Mouse (Mus musculus) intestine, embryonic 15.5 days (tissue): ENCODE results near the gene Armh3. TPM values are rescaled to one million over a fixed set of nuclear protein-coding genes. Genes with fewer than 3 reads are reported as not detected.
A peak's percentile ranks its signal among the peaks of the same experiment; 100 is the strongest.

Experiments
- ATAC-seq: fragments of 200-750 bp; cut with Nextera tagmentation; 2 replicates; pipeline ENCODE4 v1.8.0; 2017; ENCODE audit warnings: moderate TSS enrichment, moderate library complexity
- H3K27ac ChIP-seq: fragments of 300-500 bp; sonication (generic); 2 replicates; pipeline ENCODE4 v1.5.1; 2015; ENCODE audit warnings: mild to moderate bottlenecking, inconsistent platforms
- H3K27me3 ChIP-seq: fragments of 300-500 bp; sonication (generic); replicated peaks from 2 replicates; pipeline ENCODE4 v1.6.1; 2015; ENCODE audit warnings: inconsistent platforms
- H3K36me3 ChIP-seq: fragments of 300-500 bp; sonication (generic); 2 replicates; pipeline ENCODE4 v1.6.1; 2015; ENCODE audit warnings: inconsistent platforms
- H3K4me1 ChIP-seq: fragments of 300-500 bp; sonication (generic); replicated peaks from 2 replicates; pipeline ENCODE4 v1.6.1; 2015; ENCODE audit warnings: inconsistent platforms
- H3K4me2 ChIP-seq: fragments of 300-500 bp; sonication (generic); replicated peaks from 2 replicates; pipeline ENCODE4 v1.6.1; 2015; ENCODE audit warnings: mild to moderate bottlenecking, inconsistent platforms
- H3K4me3 ChIP-seq: fragments of 300-500 bp; sonication (generic); replicated peaks from 2 replicates; pipeline ENCODE4 v1.5.1; 2015; ENCODE audit warnings: inconsistent platforms
- H3K9ac ChIP-seq: fragments of 300-500 bp; sonication (generic); 2 replicates; pipeline ENCODE4 v1.6.1; 2015; ENCODE audit warnings: inconsistent platforms
- H3K9me3 ChIP-seq: fragments of 300-500 bp; sonication (generic); 2 replicates; pipeline ENCODE4 v1.6.1; 2016; ENCODE audit warnings: inconsistent platforms
- WGBS: fragments of 180-500 bp; shearing (Covaris S2); methylation state at CpG from one replicate; pipeline ENCODE4 v1.1.7; 2015; 5-methylcytosine and 5-hydroxymethylcytosine counted together
- polyA plus RNA-seq: library from polyadenylated mRNA; unstranded; fragments of >200 nt; fragmentation: Nextera tagmentation; extraction: Ambion mirVana; gene quantifications from 2 replicates; pipeline ENCODE4 v1.2.1, GENCODE M21; 2015

Armh3 gene
- polyA plus RNA-seq, 1 experiment from 2014 or later = 15.5 TPM

DNA sequence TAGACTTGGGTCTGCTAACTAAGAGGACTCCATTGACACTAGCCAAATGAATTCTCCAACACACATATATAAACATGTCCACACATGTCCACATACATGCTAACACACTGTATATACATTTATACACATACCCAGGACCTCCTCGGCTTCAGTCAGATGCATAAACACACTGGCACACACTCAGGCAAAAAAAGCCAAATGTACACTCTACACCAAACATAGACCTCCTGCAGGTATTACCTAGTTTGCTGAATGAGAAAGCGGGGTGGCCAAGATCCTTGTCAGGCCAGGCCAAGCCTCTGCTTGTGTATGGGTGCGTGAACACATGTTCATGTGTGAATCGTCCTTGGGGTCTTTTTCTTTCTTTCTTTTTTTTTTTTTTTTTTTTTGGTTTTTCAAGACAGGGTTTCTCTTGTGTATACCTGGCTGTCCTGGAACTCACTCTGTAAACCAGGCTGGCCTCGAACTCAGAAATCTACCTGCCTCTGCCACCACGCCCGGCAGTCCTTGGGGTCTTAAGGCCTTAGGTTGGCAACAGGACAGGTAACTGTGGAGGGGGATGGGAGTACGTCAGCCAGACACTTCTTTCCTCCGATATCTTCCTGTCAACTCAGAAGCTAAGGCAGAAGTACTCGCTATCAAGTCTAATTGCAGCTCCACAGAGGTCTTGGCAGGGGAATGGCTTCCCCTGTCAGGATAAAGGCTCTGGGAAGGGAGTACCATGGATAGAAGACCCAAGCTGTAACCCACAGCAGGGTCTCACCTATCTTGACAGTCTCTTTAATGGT is 32.1 kb upstream of the Armh3 start:
- H3K27ac ChIP-seq = no peak overlapping the region
- peaks cover 35% of the 10 kb centered on the region for H3K36me3 ChIP-seq
- 93% methylated on average over 10 of the region's 10 CpGs for WGBS

GRCm38 (mm10) chr19:46029652-46030051 is 31.4 kb upstream of the Armh3 start:
- H3K9ac ChIP-seq = no peak overlapping the region
- no peaks in the 10 kb centered on the region for H3K27me3 ChIP-seq
- H3K4me2 ChIP-seq = no peak overlapping the region
- peaks cover 28% of the 10 kb centered on the region for H3K36me3 ChIP-seq
- no peaks in the 10 kb centered on the region for H3K9me3 ChIP-seq
- H3K27ac ChIP-seq = no peak overlapping the region
- no peak overlapping the region for H3K4me3 ChIP-seq
- ATAC-seq = no peak
- 72% methylated on average over 1 of the region's 1 CpGs for WGBS
- H3K4me1 ChIP-seq = peaks cover 5% of the 10 kb centered on the region; the same call in 1 of the 2 replicates

More for the DNA sequence above, 32.1 kb upstream of the Armh3 start:
- H3K4me1 ChIP-seq = peaks cover 5% of the 10 kb centered on the region; the same call in 1 of the 2 replicates
- H3K4me3 ChIP-seq = no peak overlapping the region
- no peak overlapping the region for H3K4me2 ChIP-seq
- H3K27me3 ChIP-seq = no peaks in the 10 kb centered on the region
- H3K9me3 ChIP-seq = no peaks in the 10 kb centered on the region
- no peak for ATAC-seq
- H3K9ac ChIP-seq = no peak overlapping the region

- H3K27me3 ChIP-seq = no peaks in the 10 kb centered on the region
- no peak overlapping the region for H3K4me3 ChIP-seq
- H3K4me1 ChIP-seq = peaks cover 5% of the 10 kb centered on the region; the same call in 1 of the 2 replicates
- ATAC-seq = no peak
- no peak overlapping the region for H3K9ac ChIP-seq
- no peaks in the 10 kb centered on the region for H3K9me3 ChIP-seq
- no peak overlapping the region for H3K27ac ChIP-seq
- WGBS = 74% methylated on average over 11 of the region's 11 CpGs
- no peak overlapping the region for H3K4me2 ChIP-seq
- H3K36me3 ChIP-seq = peaks cover 19% of the 10 kb centered on the region
These were observed 30.5 kb upstream of the Armh3 start for GRCm38 (mm10) chr19:46028747-46029320.

- H3K36me3 ChIP-seq = no peaks in the 10 kb centered on the region
- peaks cover 5% of the 10 kb centered on the region; the same call in 1 of the 2 replicates for H3K4me1 ChIP-seq
- no peak overlapping the region for H3K9ac ChIP-seq
- no peak overlapping the region for H3K4me3 ChIP-seq
- 63% methylated on average over 8 of the region's 8 CpGs for WGBS
- no peak for ATAC-seq
- no peaks in the 10 kb centered on the region for H3K9me3 ChIP-seq
- H3K4me2 ChIP-seq = no peak overlapping the region
- no peaks in the 10 kb centered on the region for H3K27me3 ChIP-seq
- H3K27ac ChIP-seq = no peak overlapping the region
These were observed 28.3 kb upstream of the Armh3 start for GRCm38 (mm10) chr19:46026567-46026966.

DNA sequence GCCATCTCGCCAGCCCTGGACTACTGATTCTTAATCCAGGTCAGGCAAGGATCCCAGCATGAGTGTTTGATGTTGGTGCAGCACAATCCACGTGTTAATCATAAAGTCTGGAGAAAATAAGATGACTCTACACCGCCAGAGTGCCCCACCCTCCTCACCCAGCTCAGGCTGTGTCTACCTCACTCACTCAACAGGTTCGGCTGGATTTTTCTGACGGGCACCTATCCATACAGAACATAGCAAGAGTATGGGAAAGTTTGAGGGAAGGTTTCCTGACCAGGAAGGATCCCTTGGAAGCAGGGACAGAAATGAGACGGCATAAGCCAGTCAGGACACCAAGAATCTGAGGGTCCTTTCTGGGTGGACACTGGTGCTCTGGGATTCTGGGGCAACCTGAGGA is 26.7 kb upstream of the Armh3 start:
- H3K4me1 ChIP-seq = peaks cover 5% of the 10 kb centered on the region; the same call in 1 of the 2 replicates
- no peaks in the 10 kb centered on the region for H3K27me3 ChIP-seq
- H3K9me3 ChIP-seq = no peaks in the 10 kb centered on the region
- no peak overlapping the region for H3K4me3 ChIP-seq
- H3K9ac ChIP-seq = no peak overlapping the region
- H3K36me3 ChIP-seq = no peaks in the 10 kb centered on the region
- no peak overlapping the region for H3K4me2 ChIP-seq
- 57% methylated on average over 6 of the region's 6 CpGs for WGBS
- ATAC-seq = peak; percentile 94
- H3K27ac ChIP-seq = no peak overlapping the region

- 77% methylated on average over 2 of the region's 2 CpGs for WGBS
- no peak overlapping the region for H3K4me3 ChIP-seq
- H3K9ac ChIP-seq = no peak overlapping the region
- ATAC-seq = no peak
- H3K9me3 ChIP-seq = no peaks in the 10 kb centered on the region
- H3K36me3 ChIP-seq = no peaks in the 10 kb centered on the region
- no peak overlapping the region for H3K4me2 ChIP-seq
- no peaks in the 10 kb centered on the region for H3K4me1 ChIP-seq
- H3K27ac ChIP-seq = no peak overlapping the region
- no peaks in the 10 kb centered on the region for H3K27me3 ChIP-seq
These were observed 17.7 kb upstream of the Armh3 start for GRCm38 (mm10) chr19:46016023-46016422.

DNA sequence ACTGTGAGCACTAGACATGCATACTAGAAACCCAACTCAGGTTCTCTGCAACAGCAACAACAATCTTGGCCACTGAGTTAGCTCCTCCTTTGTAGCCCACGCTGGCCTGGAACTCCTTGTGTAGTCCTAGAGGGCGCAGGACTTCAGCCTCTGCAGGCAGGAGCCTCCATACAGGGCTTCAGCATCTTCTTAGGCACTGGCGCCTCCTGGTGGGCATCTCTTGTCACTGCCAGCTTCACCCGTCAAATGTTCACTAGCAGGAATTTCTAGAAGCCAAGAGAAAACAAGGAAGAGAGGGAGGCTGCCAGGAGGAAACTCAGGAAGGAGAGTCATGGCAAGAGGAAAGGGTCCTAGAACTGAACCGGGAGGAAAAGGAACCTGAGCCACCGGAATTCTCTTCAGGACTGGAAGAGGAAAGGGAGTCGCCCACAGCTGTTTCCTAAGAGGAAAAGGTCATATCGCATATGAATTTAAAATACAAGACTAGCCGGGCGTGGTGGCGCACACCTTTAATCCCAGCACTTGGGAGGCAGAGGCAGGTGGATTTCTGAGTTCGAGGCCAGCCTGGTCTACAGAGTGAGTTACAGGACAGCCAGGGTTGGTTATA is 16.4 kb upstream of the Armh3 start:
- Histone ChIP-seq H3K27ac (no peak overlapping the region), H3K4me1 (no peaks in the 10 kb centered on the region), H3K9me3 (no peaks in the 10 kb centered on the region), H3K9ac (no peak overlapping the region), H3K27me3 (no peaks in the 10 kb centered on the region), H3K4me2 (no peak overlapping the region), H3K36me3 (no peaks in the 10 kb centered on the region), H3K4me3 (no peak overlapping the region)
- 35% methylated on average over 12 of the region's 12 CpGs for WGBS
- ATAC-seq = peak; percentile 74

- Histone ChIP-seq H3K27ac (no peak overlapping the region), H3K36me3 (0 out of 2 replicates have a peak, but pooled peaks cover 4% of the 10 kb centered on the region), H3K4me2 (no peak overlapping the region), H3K4me1 (peaks cover 26% of the 10 kb centered on the region), H3K4me3 (no peak overlapping the region), H3K27me3 (no peaks in the 10 kb centered on the region), H3K9ac (no peak overlapping the region), H3K9me3 (no peaks in the 10 kb centered on the region)
- WGBS = 86% methylated on average over 7 of the region's 7 CpGs
- no peak for ATAC-seq
These were observed 7.4 kb upstream of the Armh3 start for GRCm38 (mm10) chr19:46005680-46006079.

DNA sequence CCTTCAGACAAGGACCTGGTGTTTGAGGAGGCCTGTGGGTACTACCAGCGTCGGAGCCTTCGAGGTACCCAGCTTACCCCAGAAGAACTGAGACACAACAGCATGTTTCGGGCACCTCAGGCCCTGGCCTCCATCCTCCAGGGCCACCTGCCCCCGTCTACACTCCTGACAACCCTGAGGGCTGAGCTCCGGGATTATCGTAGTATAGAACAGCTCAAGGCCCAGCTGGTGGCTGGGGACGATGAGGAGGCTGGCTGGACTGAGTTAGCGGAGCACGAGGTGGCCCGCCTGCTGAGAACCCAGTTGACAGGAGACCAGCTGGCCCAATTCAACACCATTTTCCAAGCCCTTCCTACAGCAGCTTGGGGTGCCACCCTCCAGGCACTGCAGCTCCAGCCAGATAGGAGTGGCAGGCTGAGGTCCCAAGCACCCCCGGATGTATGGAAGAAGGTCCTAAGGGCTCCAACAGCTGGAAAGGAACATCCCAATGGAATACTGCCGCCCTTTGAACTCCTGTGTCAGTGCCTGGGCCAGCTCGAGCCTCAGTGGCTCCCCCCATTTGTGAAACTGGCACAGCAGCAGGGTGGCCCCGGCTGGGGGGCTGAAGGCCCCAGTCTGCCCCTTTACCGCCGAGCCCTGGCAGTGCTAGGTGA is 6.7 kb upstream of the Armh3 start:
- ATAC-seq = no peak
- H3K4me1 ChIP-seq = peaks cover 26% of the 10 kb centered on the region
- peak overlapping the region; percentile 97 for H3K4me2 ChIP-seq
- no peak overlapping the region for H3K27ac ChIP-seq
- WGBS = 83% methylated on average over 17 of the region's 17 CpGs
- no peaks in the 10 kb centered on the region for H3K27me3 ChIP-seq
- H3K4me3 ChIP-seq = no peak overlapping the region
- H3K36me3 ChIP-seq = 0 out of 2 replicates have a peak, but pooled peaks cover 4% of the 10 kb centered on the region
- H3K9me3 ChIP-seq = no peaks in the 10 kb centered on the region
- H3K9ac ChIP-seq = no peak overlapping the region

GRCm38 (mm10) chr19:46003371-46004226 is 5.3 kb upstream of the Armh3 start, which contains the start of gene Hps6:
TSS of gene Hps6 (plus strand) at chr19:46003508.
- Histone ChIP-seq H3K9ac (peak within 1 kb of the TSS; percentile 76), H3K4me2 (peak within 1 kb of the TSS; percentile 97), H3K9me3 (no peaks in the 10 kb centered on the region), H3K27ac (peak within 1 kb of the TSS; percentile 68), H3K4me1 (peaks cover 26% of the 10 kb centered on the region), H3K4me3 (peak within 1 kb of the TSS; percentile 68), H3K27me3 (no peaks in the 10 kb centered on the region), H3K36me3 (0 out of 2 replicates have a peak, but pooled peaks cover 4% of the 10 kb centered on the region)
- peak; percentile 95 for ATAC-seq
- WGBS = 2% methylated on average over 70 of the region's 70 CpGs

DNA sequence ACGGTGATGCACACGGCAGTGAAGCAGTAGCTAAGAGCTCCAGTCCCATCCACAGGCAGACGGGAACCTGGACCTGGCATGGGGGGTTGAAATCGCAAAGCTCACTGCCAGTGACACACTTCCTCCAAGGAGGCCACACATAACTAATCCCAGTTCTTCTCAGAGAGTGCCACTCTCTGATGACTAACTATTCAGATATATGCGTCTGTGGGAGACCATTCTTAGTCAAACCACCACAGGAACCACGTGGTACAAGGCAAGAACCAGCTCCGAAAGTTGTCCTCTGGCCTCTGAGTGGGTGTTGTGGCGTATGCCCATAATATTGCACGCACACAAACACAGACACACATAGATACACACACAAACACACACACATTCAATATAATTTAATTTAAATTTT is 4.0 kb upstream of the Armh3 start:
- no peak for ATAC-seq
- H3K9ac ChIP-seq = no peak overlapping the region
- no peak overlapping the region for H3K4me3 ChIP-seq
- 78% methylated on average over 9 of the region's 9 CpGs for WGBS
- 0 out of 2 replicates have a peak, but pooled peaks cover 4% of the 10 kb centered on the region for H3K36me3 ChIP-seq
- H3K4me2 ChIP-seq = no peak overlapping the region
- H3K4me1 ChIP-seq = peaks cover 28% of the 10 kb centered on the region
- H3K27ac ChIP-seq = no peak overlapping the region
- no peaks in the 10 kb centered on the region for H3K27me3 ChIP-seq
- H3K9me3 ChIP-seq = no peaks in the 10 kb centered on the region
